Mouse (Mus musculus) urinary bladder, adult 18-20 months (tissue): ENCODE results near the gene Tmem9.

Source experiments
- DNase-seq, 2 experiments: peaks; one replicate each; pipeline ENCODE4 v3.0.0; 2022; ENCODE audit warnings: low spot score in 2 of 2, mixed read lengths in 2 of 2

Gene Tmem9

GRCm38 (mm10) chr1:136007211-136008158 is at the start of gene Tmem9:
Tmem9 (plus strand) TSS chr1:136008150.
- DNase-seq: peak; percentile 74 to 83

- no peak for DNase-seq
These were observed 49.5 kb upstream of the Tmem9 start for GRCm38 (mm10) chr1:135958483-135958882.

DNA sequence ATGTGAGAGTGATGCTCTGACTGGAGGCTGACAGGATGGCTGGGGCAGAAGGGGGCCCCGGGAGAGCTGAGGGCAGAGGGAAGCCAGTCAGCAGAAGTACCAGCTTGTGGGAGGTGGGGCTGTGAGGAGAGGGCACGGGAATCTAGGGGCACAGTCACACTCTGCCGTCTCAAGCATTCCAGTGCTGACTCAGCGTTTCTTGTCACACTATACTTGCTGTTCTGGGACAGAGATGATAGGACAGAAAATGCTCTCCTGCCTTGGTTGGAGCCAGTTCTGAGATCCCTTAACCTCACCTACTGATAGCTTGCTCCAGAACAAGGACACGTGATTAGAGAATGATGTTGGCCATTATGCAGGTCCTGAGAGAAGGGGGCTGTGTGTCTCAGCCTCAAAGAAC is 44.8 kb upstream of the Tmem9 start:
- DNase-seq: no peak

- no peak for DNase-seq
These were observed 43.4 kb upstream of the Tmem9 start for GRCm38 (mm10) chr1:135964561-135964960.

GRCm38 (mm10) chr1:135967739-135968138 is 40.2 kb upstream of the Tmem9 start:
- DNase-seq: no peak

DNA sequence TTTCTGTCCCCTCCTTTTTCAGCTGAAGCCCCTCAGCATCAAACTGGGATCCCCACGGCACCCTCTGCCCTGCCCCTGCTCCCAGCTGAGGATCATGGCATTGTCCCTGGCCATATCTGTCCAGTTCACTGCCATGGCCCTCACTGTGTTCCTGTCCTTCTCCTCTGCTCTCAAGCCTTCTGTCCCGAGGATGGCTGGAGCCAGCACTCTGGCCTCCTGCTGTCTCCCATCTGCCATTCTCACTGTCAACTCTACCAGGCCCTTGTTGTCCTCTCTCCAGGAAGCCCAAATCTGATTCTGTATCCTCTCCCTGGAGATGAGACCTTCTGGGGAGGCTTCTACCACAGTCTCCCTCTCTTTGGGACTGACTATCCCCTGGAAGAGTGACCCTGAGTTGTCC is 37.5 kb upstream of the Tmem9 start:
- no peak for DNase-seq

DNA sequence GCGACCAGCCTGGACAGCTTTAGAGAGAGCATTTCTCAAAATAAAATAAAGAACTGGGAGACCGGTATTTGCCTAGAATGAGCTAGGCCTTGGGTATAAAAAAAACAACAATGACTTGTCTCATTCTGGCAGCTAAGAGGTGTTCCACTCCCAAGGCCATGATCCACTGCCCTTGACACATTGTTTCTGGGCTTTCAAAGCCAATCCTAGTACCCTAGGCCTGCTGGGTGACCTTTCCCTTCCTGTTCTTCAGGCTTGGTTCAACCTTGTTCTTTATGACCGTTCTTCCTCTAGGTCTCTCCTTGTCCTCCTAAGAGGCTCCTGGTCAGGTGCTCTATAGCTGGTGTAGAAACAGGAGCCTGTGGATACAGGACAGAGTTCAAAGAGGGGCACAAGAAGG is 35.4 kb upstream of the Tmem9 start:
- no peak for DNase-seq

GRCm38 (mm10) chr1:135984105-135984504 is 23.8 kb upstream of the Tmem9 start:
- DNase-seq: no peak

DNA sequence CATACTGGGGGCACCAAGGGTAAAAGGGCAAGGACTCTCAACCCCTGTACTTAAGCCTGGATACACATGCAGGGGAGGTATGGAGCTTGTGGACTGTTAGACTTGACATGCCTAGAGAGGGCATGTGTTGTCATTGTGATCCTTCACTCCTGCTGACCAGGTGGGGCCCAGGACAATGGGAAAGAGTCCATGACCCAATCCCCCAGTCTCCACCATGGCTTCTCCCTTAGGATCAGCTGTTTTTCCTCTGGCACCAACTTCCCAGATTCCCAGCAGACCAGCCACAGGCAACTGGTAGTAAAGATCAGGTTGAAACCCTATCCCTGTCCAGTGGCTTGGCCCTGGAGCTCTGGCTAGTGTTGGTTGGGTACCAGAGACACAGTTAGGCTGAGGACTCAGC is 18.1 kb upstream of the Tmem9 start:
- DNase-seq: no peak

GRCm38 (mm10) chr1:135993470-135993869 is 14.5 kb upstream of the Tmem9 start:
- no peak for DNase-seq

DNA sequence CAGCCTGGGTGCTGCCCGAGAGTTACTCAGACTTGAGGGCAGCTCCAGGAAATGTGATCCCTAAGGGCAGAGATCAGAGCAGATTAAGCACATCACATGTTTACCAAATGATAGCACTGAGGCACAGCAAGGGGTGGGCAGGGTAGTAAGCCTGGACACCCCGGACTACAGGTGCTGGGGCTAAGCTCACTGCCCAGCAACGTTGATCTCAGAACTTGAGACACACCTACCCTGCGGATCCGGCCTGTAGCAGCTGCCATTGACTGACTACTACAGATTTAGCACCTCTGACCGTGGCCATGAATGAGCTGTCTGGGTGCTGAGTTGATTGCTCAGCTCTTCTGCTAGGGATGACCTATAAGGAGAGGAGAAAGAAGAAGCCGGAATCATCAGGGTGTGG is 10.4 kb upstream of the Tmem9 start:
- DNase-seq: no peak

DNA sequence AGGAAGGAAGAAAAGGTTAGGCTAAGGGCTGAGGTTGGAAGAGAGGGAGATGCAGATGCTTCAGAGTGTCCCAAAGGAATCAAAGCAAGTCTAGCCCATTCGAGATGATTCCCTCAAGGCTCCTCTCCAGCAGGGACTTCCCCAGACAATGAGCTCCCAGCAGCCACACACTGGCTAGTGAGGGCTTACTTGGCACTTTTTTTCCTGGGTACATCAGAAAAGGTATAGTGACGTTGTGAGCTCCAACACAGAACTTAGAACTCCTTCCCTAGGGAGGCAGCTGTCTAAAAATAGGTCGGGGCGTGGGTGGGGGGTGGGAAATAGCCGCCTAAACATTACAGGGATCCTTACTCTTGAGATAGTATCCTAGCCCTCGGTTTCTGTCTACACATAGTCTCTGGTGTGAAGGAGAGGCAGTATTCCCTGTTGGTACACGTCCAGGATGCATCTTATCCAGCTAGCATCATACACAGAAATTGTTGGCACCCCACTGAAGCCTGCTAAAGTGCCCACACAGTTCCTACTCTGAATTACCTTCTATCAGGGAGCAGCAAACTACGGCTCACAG is 8.1 kb upstream of the Tmem9 start:
- DNase-seq: no peak

DNA sequence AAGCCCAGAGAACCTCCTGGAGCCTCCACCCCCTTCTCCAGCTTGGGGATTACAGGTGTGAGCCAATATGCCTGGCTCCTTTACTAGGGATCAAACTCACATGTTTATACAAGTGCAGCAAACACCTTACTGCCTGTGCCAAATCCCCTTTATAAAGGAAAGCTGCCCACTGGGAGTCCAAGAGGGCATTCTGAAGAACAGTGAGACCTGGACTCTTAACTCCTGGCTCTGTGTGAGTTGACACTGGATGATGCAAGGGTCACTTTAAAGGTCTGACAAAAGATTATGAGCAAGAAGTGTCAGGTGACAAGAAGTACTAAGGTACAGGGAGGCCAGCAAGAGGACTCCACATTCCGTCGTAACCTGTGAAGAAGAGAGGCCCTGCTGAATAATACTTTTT is 6.5 kb upstream of the Tmem9 start:
- DNase-seq: no peak

GRCm38 (mm10) chr1:136006292-136006748 is 1.6 kb upstream of the Tmem9 start, which contains the start of gene Igfn1:
Igfn1 (minus strand) TSS chr1:136006342.
- DNase-seq: no peak

DNA sequence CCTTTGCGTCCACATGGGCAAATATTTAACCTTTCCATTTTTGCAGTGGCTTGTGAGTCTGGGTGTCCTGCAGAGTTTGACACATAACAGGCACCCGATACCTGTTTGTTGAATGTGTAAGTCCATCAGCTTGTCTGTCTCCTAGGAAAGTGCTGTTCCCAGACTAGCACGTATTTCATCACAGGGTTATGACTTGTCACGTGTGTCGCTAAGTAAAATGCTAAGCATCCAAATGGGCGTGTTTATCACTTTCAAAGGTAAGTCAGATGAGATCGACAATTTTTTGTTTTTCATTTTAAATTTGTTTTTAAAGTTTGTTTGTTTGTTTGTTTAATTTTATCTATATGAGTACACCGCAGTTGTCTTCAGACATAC is 196 bp downstream of the Tmem9 start:
- DNase-seq: no peak

DNA sequence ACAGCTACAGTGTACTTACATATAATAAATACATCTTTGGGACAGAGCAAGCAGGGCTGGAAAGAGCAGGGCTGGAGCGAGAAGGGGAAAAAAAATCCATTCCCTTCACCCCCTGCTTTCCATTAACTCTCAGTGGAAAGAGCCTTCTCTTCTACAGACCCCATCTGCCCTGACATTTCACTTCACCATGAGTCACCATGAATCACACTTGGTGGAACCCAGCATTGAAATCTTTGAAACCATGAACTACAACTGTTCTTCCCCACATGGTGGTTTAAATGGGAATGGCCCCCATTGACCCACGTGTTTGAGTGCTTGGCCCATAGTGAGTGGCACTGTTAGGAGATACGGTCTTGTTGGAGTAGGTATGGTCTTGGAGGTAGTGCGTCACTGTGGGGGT is 2.3 kb downstream of the Tmem9 start:
- no peak for DNase-seq

- no peak for DNase-seq
These were observed 5.6 kb downstream of the Tmem9 start for GRCm38 (mm10) chr1:136013513-136013912.

- DNase-seq: no peak
These were observed 7.0 kb downstream of the Tmem9 start for GRCm38 (mm10) chr1:136014796-136015502.

DNA sequence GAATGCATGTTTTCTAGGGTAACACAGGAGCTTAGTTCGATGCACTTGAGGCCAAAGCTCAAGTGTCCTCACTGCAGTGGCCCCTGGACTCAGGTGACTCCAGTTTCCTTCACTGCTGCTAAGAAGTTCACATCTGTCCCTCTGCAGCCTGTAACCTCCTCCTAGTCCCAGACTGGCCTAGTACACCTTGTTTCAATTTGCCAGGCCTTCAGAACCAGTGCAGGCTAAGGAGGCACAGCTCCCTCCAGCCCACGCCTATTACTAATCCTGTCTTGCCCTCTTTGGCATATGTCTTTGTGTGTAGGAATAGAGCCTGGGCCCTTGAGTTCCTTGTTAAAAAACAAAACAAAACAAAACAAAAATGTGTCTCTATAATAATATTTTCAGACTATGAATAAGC is 9.4 kb downstream of the Tmem9 start:
- no peak for DNase-seq

DNA sequence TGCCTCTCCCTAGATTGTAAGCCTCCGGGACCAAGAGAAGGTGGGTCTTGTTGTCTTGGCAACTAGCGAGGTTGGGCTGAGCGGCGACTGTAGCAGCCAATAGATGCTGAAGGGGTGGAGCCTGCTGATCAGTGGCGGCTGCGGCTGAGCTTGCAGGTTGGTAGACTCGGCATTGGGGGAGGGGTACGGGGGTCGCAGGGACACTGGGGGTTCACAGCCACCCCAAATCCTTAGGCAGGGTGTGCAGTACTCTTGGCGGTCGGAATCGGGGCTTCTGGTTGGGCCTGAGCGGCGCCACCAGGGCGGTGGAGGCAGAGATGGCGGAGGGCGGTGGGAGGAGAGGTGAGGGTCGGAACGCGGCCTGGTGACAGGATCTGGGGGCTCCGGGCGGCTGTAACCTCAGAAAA is 10.0 kb downstream of the Tmem9 start:
- DNase-seq: peak; percentile 85 to 87

- DNase-seq: peak in 1 of 2 experiments; percentile 36
These were observed 10.6 kb downstream of the Tmem9 start for GRCm38 (mm10) chr1:136018390-136019189.

GRCm38 (mm10) chr1:136030201-136030600 is 22.3 kb downstream of the Tmem9 start:
- DNase-seq: no peak
